Mouse (Mus musculus) neural tube, embryonic 13.5 days (tissue): Measurements from ENCODE around the gene Brpf1. TPM values are rescaled to one million over a fixed set of nuclear protein-coding genes. Genes with fewer than 3 reads are reported as not detected.

Experiments used
- ATAC-seq: fragments of 200-750 bp; cut with Nextera tagmentation; 2 replicates; pipeline ENCODE4 v1.8.0; 2017; ENCODE audit warnings: low read depth, mild to moderate bottlenecking, moderate TSS enrichment, moderate library complexity
- H3K27ac ChIP-seq: fragments of 300-500 bp; sonication (generic); replicated peaks from 2 replicates; pipeline ENCODE4 v1.5.1; 2015; ENCODE audit warnings: moderate library complexity, mild to moderate bottlenecking, inconsistent platforms
- H3K27me3 ChIP-seq: fragments of 300-500 bp; sonication (generic); 2 replicates; pipeline ENCODE4 v1.6.1; 2015; ENCODE audit warnings: mild to moderate bottlenecking, inconsistent platforms
- H3K36me3 ChIP-seq: fragments of 300-500 bp; sonication (generic); 2 replicates; pipeline ENCODE4 v1.6.1; 2015; ENCODE audit warnings: mild to moderate bottlenecking, inconsistent platforms
- H3K4me1 ChIP-seq: fragments of 300-500 bp; sonication (generic); replicated peaks from 2 replicates; pipeline ENCODE4 v1.6.1; 2015; ENCODE audit warnings: inconsistent platforms
- H3K4me2 ChIP-seq: fragments of 300-500 bp; sonication (generic); 2 replicates; pipeline ENCODE4 v1.6.1; 2015; ENCODE audit warnings: inconsistent platforms, mild to moderate bottlenecking, moderate library complexity
- H3K4me3 ChIP-seq: fragments of 300-500 bp; sonication (generic); 2 replicates; pipeline ENCODE4 v1.5.1; 2015; ENCODE audit warnings: mild to moderate bottlenecking, inconsistent platforms
- H3K9ac ChIP-seq: fragments of 300-500 bp; sonication (generic); 2 replicates; pipeline ENCODE4 v1.6.1; 2015; ENCODE audit warnings: moderate library complexity, mild to moderate bottlenecking, inconsistent platforms
- H3K9me3 ChIP-seq: fragments of 300-500 bp; sonication (generic); 2 replicates; pipeline ENCODE4 v1.6.1; 2016; ENCODE audit warnings: inconsistent platforms
- WGBS: fragments of 180-500 bp; shearing (Covaris S2); methylation state at CpG from one replicate; pipeline ENCODE4 v1.1.7; 2015; 5-methylcytosine and 5-hydroxymethylcytosine counted together
- polyA plus RNA-seq: library from polyadenylated mRNA; unstranded; fragments of >200 nt; fragmentation: Nextera tagmentation; extraction: Ambion mirVana; gene quantifications from 2 replicates; pipeline ENCODE4 v1.2.1, GENCODE M21; 2015

Gene Brpf1
- polyA plus RNA-seq, 1 experiment from 2014 or later = 16.8 TPM

GRCm38 (mm10) chr6:113342297-113342696 is 35.4 kb downstream of the Brpf1 start:
- H3K27me3 ChIP-seq = no peaks in the 10 kb centered on the region
- peaks cover 32% of the 10 kb centered on the region for H3K4me1 ChIP-seq
- no peak for ATAC-seq
- peak overlapping the region; percentile 68 for H3K4me2 ChIP-seq
- 43% methylated on average over 4 of the region's 7 CpGs for WGBS
- H3K27ac ChIP-seq = no peak overlapping the region
- peaks cover 31% of the 10 kb centered on the region for H3K36me3 ChIP-seq
- peak overlapping the region; percentile 78 for H3K9ac ChIP-seq
- peak overlapping the region; percentile 51 for H3K4me3 ChIP-seq
- H3K9me3 ChIP-seq = no peaks in the 10 kb centered on the region

GRCm38 (mm10) chr6:113343177-113344092 is 36.5 kb downstream of the Brpf1 start, which contains the start of gene Camk1:
Gene Camk1 (minus strand): TSS chr6:113343984.
- Histone ChIP-seq H3K4me1 (peaks cover 32% of the 10 kb centered on the region), H3K4me2 (peak within 1 kb of the TSS; percentile 68), H3K9ac (peak within 1 kb of the TSS; percentile 78), H3K27me3 (0 out of 2 replicates have a peak, but pooled peaks cover 3% of the 10 kb centered on the region), H3K4me3 (peak within 1 kb of the TSS; percentile 51), H3K27ac (0 out of 2 replicates have a peak within 1 kb of the TSS, but pooled peaks have one; percentile 38), H3K36me3 (peaks cover 20% of the 10 kb centered on the region; the same call in 1 of the 2 replicates), H3K9me3 (no peaks in the 10 kb centered on the region)
- ATAC-seq = peak; percentile 80
- 17% methylated on average over 32 of the region's 32 CpGs for WGBS

- H3K36me3 ChIP-seq = peaks cover 12% of the 10 kb centered on the region; the same call in 1 of the 2 replicates
- WGBS = 50% methylated on average over 2 of the region's 2 CpGs
- peak overlapping the region; percentile 51; the same call in 1 of the 2 replicates for H3K4me3 ChIP-seq
- ATAC-seq = no peak; the same call in 1 of the 2 replicates
- no peak overlapping the region for H3K27ac ChIP-seq
- peak overlapping the region; percentile 78; the same call in 1 of the 2 replicates for H3K9ac ChIP-seq
- 0 out of 2 replicates have a peak, but pooled peaks cover 3% of the 10 kb centered on the region for H3K27me3 ChIP-seq
- H3K4me2 ChIP-seq = peak overlapping the region; percentile 68; the same call in 1 of the 2 replicates
- no peaks in the 10 kb centered on the region for H3K9me3 ChIP-seq
- H3K4me1 ChIP-seq = peaks cover 32% of the 10 kb centered on the region
Observed at GRCm38 (mm10) chr6:113344321-113344720, 37.4 kb downstream of the Brpf1 start.

- Histone ChIP-seq H3K4me2 (no peak overlapping the region), H3K27ac (no peak overlapping the region), H3K36me3 (no peaks in the 10 kb centered on the region), H3K4me3 (no peak overlapping the region), H3K9me3 (no peaks in the 10 kb centered on the region), H3K4me1 (peaks cover 25% of the 10 kb centered on the region), H3K27me3 (0 out of 2 replicates have a peak, but pooled peaks cover 3% of the 10 kb centered on the region), H3K9ac (no peak overlapping the region)
- ATAC-seq = no peak
- 81% methylated on average over 4 of the region's 4 CpGs for WGBS
Observed at GRCm38 (mm10) chr6:113346897-113347296, 40.0 kb downstream of the Brpf1 start.

- no peak for ATAC-seq
- H3K4me2 ChIP-seq = no peak overlapping the region
- no peak overlapping the region for H3K27ac ChIP-seq
- H3K36me3 ChIP-seq = no peaks in the 10 kb centered on the region
- H3K4me1 ChIP-seq = no peaks in the 10 kb centered on the region
- no peaks in the 10 kb centered on the region for H3K9me3 ChIP-seq
- H3K27me3 ChIP-seq = 0 out of 2 replicates have a peak, but pooled peaks cover 3% of the 10 kb centered on the region
- H3K4me3 ChIP-seq = no peak overlapping the region
- no peak overlapping the region for H3K9ac ChIP-seq
Observed at GRCm38 (mm10) chr6:113350538-113350937, 43.6 kb downstream of the Brpf1 start.

- Histone ChIP-seq H3K4me2 (no peak overlapping the region), H3K36me3 (no peaks in the 10 kb centered on the region), H3K27ac (no peak overlapping the region), H3K4me3 (no peak overlapping the region), H3K4me1 (no peaks in the 10 kb centered on the region), H3K27me3 (0 out of 2 replicates have a peak, but pooled peaks cover 3% of the 10 kb centered on the region), H3K9me3 (no peaks in the 10 kb centered on the region), H3K9ac (no peak overlapping the region)
- no peak for ATAC-seq
- WGBS = 100% methylated on average over 1 of the region's 1 CpGs
Observed at GRCm38 (mm10) chr6:113351161-113351560, 44.2 kb downstream of the Brpf1 start.

- H3K4me2 ChIP-seq = no peak overlapping the region
- H3K36me3 ChIP-seq = no peaks in the 10 kb centered on the region
- no peak for ATAC-seq
- H3K4me1 ChIP-seq = no peaks in the 10 kb centered on the region
- no peak overlapping the region for H3K27ac ChIP-seq
- H3K9me3 ChIP-seq = no peaks in the 10 kb centered on the region
- 63% methylated on average over 10 of the region's 10 CpGs for WGBS
- no peak overlapping the region for H3K4me3 ChIP-seq
- H3K9ac ChIP-seq = no peak overlapping the region
- 0 out of 2 replicates have a peak, but pooled peaks cover 3% of the 10 kb centered on the region for H3K27me3 ChIP-seq
Observed at GRCm38 (mm10) chr6:113351653-113352052, 44.7 kb downstream of the Brpf1 start.

GRCm38 (mm10) chr6:113352820-113353219 is 45.9 kb downstream of the Brpf1 start:
- no peak overlapping the region for H3K9ac ChIP-seq
- no peaks in the 10 kb centered on the region for H3K9me3 ChIP-seq
- no peak for ATAC-seq
- no peak overlapping the region for H3K4me3 ChIP-seq
- no peaks in the 10 kb centered on the region for H3K4me1 ChIP-seq
- no peak overlapping the region for H3K27ac ChIP-seq
- no peaks in the 10 kb centered on the region for H3K27me3 ChIP-seq
- no peak overlapping the region for H3K4me2 ChIP-seq
- 66% methylated on average over 3 of the region's 3 CpGs for WGBS
- no peaks in the 10 kb centered on the region for H3K36me3 ChIP-seq

GRCm38 (mm10) chr6:113353696-113354095 is 46.8 kb downstream of the Brpf1 start:
- Histone ChIP-seq H3K27ac (no peak overlapping the region), H3K9ac (no peak overlapping the region), H3K4me3 (no peak overlapping the region), H3K4me2 (no peak overlapping the region), H3K4me1 (no peaks in the 10 kb centered on the region), H3K9me3 (no peaks in the 10 kb centered on the region), H3K36me3 (no peaks in the 10 kb centered on the region), H3K27me3 (no peaks in the 10 kb centered on the region)
- WGBS = 77% methylated on average over 3 of the region's 3 CpGs
- ATAC-seq = no peak

GRCm38 (mm10) chr6:113361476-113361875 is 54.5 kb downstream of the Brpf1 start:
- no peak overlapping the region for H3K4me3 ChIP-seq
- 75% methylated on average over 4 of the region's 4 CpGs for WGBS
- no peaks in the 10 kb centered on the region for H3K9me3 ChIP-seq
- no peak for ATAC-seq
- H3K27me3 ChIP-seq = no peaks in the 10 kb centered on the region
- H3K9ac ChIP-seq = no peak overlapping the region
- H3K36me3 ChIP-seq = peaks cover 4% of the 10 kb centered on the region; the same call in 1 of the 2 replicates
- H3K4me1 ChIP-seq = no peaks in the 10 kb centered on the region
- H3K27ac ChIP-seq = no peak overlapping the region
- no peak overlapping the region for H3K4me2 ChIP-seq

GRCm38 (mm10) chr6:113362241-113362640 is 55.3 kb downstream of the Brpf1 start:
- no peaks in the 10 kb centered on the region for H3K27me3 ChIP-seq
- no peak overlapping the region for H3K27ac ChIP-seq
- no peak overlapping the region for H3K9ac ChIP-seq
- H3K4me1 ChIP-seq = no peaks in the 10 kb centered on the region
- H3K36me3 ChIP-seq = peaks cover 11% of the 10 kb centered on the region
- no peaks in the 10 kb centered on the region for H3K9me3 ChIP-seq
- no peak overlapping the region for H3K4me2 ChIP-seq
- 100% methylated on average over 1 of the region's 1 CpGs for WGBS
- ATAC-seq = no peak
- H3K4me3 ChIP-seq = no peak overlapping the region

GRCm38 (mm10) chr6:113364518-113365135 is 57.7 kb downstream of the Brpf1 start:
- 68% methylated on average over 8 of the region's 8 CpGs for WGBS
- no peak for ATAC-seq
- peaks cover 32% of the 10 kb centered on the region for H3K36me3 ChIP-seq
- H3K27me3 ChIP-seq = no peaks in the 10 kb centered on the region
- no peak overlapping the region for H3K4me3 ChIP-seq
- H3K4me2 ChIP-seq = no peak overlapping the region
- no peak overlapping the region for H3K9ac ChIP-seq
- H3K9me3 ChIP-seq = no peaks in the 10 kb centered on the region
- no peaks in the 10 kb centered on the region for H3K4me1 ChIP-seq
- H3K27ac ChIP-seq = no peak overlapping the region
